Mouse (Mus musculus) frontal cortex, postnatal 10 days (tissue): ENCODE data around the gene Ypel1.

Experiments used
- DNase-seq, 2 experiments: peaks; one replicate each; pipeline ENCODE4 v3.0.0; 2022; ENCODE audit warnings: low spot score in 2 of 2, mixed read lengths in 1 of 2

Gene Ypel1

GRCm38 (mm10) chr16:17086669-17087193 is 17.2 kb downstream of the Ypel1 start:
- DNase-seq = no peak

DNA sequence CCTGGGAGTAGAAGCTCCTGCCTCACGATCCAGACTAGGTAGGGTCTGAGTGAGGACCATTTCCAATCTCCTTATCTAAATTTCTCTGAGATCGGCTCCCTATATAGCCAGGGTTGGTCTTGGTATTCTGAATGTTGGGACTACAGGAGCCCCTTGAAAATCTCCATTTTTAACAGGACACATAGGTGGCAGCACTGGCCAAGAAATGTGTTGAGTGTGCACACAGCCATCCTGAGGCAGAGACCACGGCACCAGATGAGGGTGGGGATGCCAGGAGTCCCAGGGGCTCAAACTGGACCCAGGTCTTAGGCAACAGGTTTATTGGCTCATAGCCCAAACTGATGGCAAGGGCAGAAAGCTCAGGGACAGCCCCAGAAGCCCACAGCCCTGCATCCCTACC is 18.9 kb downstream of the Ypel1 start:
- no peak for DNase-seq

DNA sequence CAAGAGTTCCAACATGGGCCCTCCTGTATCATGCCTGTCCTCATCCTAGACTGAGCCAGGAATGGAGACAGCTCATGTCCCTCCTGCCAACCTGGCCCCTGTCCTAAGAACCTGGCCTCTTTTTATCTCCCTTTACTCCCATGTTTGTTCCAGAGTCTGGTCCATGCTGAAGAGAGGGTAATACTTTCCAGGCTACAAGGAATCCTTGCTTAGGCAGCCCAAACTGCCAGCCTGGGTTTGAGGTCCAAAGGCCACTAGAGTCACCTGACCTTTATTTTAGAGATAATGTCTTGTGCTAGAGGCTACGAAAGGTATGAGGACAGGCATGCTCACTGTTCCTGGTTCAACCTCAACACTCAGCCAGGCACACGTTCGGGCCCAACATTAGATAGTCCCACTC is 27.4 kb downstream of the Ypel1 start:
- DNase-seq = no peak

- no peak for DNase-seq
Observed at GRCm38 (mm10) chr16:17102630-17103220, 33.2 kb downstream of the Ypel1 start.

DNA sequence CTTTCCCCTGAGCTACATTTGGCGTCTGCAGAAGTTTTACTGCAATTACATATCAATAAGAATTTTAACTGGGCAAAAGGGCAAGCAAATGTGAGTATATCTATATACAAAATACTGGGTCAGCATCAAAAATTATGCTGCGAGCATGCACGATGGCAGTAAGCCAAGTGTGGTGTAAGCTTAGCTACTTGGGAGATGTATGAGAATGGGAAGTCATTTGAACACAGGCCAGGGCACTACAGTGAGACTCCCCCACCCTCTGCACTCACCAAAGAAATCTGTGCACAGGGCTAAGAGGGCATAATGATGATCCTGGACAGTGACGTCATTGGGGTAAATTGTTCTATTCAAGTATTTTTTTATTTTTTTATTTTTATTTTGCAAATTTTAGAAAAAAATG is 35.1 kb downstream of the Ypel1 start:
- DNase-seq = no peak

DNA sequence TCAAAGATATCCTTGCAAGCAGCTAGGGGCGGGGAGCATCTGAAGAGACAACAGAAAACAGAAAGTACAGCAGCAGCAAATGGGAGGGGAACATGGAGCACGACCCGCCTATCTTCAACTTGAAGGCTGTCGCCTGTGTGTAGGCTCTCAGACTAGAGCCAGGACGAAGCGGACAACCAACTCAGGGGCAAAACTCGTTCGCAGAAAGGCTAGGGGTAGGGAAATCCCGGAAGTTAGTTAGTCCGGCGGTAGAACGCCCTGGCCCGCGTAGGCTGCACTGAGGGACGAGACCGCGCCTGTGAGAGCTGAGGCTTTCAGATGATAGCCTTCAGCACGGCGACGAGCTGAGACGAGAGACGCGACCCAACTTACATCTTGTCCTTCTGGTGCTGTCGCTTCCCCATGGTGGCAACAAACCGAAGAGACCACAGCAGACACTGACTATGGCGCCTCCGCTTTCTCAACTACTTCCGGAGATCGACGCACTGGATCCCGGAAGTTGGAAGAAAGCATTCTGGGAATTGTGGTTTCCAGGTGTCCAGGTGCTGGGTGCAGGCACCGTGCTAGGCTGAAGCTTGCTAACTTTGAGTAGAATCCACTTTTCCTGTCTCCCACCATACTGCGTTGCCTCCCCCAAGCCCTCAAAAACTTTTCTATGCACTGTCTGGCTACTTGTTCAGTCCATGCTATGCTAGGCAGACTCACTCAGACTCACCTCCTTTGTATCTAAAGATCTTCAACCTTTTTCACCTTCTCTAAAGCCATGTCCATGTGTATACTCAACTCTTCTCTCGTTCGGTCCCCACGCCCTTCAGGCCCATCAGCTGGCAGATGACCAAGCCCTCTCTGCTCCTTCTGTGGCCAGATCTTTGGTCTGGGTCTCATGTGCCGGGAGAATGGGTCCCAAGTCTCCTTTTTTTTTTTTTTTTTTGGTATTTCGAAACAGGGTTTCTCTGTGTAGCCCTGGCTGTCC is 41.6 kb downstream of the Ypel1 start, which contains the start of gene Ppil2:
Gene Ppil2, minus strand, starts transcription at position 487 of the 973 bp plus-strand sequence.
- DNase-seq = peak; percentile 34 to 59

DNA sequence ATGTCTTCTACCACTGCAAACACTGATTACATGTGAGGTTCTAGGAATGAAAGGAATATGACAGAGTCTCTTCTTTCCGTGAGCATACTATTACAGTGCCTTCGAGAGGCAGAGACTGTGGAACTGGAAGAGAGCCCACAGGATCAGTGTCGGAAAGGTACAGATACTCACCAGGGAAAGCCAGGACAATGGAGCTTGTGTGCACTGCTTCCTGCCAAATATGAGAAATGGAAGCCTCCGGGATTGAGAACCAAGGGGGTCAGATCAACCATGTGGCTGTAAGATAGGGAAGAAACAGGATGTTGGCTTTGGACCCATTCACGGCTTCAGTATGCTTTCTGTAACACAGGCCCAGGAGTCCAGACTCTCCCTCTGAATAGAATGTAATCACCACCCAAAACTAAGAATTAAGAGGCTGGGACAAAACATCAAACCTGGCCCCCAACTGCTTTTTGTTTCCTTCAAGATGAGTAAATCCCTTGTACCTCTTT is 47.9 kb downstream of the Ypel1 start:
- DNase-seq = no peak

- DNase-seq = no peak
Observed at GRCm38 (mm10) chr16:17121569-17121968, 52.1 kb downstream of the Ypel1 start.

DNA sequence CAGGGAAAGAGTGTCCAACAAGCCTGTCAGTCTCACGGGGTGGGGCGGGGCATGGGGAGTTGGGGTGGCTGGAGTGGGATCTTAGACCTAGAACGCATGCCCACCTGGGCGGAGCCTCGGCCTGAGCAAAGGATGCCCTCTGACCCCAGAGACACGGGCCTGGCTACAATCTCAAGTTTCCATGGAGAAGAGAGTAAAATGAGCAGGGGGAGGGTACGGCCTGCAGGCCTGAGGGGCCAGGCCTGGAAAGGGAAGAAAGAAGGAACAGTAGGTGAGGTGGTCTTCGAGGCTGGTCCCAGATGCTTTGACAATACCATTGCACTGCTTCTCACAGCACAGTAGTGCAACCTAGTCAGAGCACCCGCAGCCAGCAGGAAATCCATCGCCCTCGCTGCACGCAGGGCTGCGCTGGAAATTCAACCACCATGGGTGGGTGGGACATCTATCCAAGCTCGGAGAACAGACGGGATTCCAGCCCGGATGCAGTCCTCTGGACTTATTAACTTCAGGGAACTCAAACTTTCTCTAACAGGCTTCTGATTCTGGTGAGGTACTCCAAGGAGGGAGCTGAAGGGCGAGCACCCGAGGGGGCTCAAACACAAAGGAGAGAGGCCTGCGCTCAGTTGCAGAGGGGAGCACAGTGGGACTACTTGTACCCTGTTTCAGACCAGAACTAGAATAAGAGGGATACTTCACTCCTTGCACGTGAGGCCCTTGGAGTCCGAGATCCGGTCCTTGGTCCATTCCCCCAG is 54.8 kb downstream of the Ypel1 start:
- no peak for DNase-seq

GRCm38 (mm10) chr16:17124871-17125520 is 55.5 kb downstream of the Ypel1 start, which contains the start of gene 2610318N02Rik:
TSS of gene 2610318N02Rik (minus strand) at chr16:17125167.
- DNase-seq = peak; percentile 49 to 58

- peak in 1 of 2 experiments; percentile 34 for DNase-seq
Observed at GRCm38 (mm10) chr16:17127292-17127691, 57.8 kb downstream of the Ypel1 start.

- no peak for DNase-seq
Observed at GRCm38 (mm10) chr16:17131191-17132088, 61.9 kb downstream of the Ypel1 start.

DNA sequence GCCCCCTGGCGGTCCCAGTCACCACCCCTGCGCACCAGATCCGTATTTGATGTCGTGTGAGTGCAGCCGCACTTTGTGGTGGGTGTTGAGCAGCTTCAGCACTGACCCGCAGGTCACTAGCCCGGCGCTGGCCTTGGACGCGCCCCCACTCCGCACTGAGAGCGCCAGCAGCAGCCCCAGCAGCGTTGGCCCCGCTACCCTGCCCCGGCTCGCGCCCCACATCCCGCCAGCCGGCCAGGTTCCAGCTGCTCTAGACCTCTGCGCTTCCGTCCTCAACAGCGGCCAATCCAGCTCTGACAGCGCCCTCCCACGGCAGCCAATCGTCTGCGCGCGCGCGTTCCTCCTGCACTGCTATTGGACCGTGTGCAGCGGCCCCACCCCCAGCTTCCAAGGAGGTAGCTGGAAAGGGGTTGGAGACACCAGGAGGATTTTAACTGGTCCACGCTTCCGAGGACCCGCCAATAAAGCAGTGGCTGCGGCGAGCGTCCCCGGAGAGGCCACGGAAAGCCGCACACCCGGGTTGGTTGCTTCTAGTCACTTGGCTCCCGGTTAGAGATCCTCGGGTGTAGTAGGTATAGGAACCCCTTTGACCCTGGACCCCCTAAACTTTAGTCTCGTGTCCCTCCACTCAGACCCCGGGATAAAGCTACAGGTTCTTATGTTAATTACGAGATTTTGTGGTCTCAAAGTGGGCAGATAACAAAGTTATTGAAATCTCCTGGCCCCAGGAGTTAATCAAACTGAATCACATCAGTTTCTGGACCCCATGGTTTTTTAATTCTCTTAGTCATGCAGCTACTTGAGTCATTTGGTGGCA is 62.8 kb downstream of the Ypel1 start, which contains the start of gene Sdf2l1:
Gene Sdf2l1, minus strand, starts transcription at position 295 of the 817 bp plus-strand sequence.
- peak; percentile 95 to 98 for DNase-seq

GRCm38 (mm10) chr16:17132906-17133200 is 63.4 kb downstream of the Ypel1 start:
- DNase-seq = no peak
